Mouse (Mus musculus) ovary, postnatal 36 days (tissue): ENCODE results near the gene Cacnb4.

Source experiments
- DNase-seq: peaks from one replicate; pipeline ENCODE4 v3.0.0; 2022; ENCODE audit warnings: low spot score, mixed read lengths

Cacnb4 gene

DNA sequence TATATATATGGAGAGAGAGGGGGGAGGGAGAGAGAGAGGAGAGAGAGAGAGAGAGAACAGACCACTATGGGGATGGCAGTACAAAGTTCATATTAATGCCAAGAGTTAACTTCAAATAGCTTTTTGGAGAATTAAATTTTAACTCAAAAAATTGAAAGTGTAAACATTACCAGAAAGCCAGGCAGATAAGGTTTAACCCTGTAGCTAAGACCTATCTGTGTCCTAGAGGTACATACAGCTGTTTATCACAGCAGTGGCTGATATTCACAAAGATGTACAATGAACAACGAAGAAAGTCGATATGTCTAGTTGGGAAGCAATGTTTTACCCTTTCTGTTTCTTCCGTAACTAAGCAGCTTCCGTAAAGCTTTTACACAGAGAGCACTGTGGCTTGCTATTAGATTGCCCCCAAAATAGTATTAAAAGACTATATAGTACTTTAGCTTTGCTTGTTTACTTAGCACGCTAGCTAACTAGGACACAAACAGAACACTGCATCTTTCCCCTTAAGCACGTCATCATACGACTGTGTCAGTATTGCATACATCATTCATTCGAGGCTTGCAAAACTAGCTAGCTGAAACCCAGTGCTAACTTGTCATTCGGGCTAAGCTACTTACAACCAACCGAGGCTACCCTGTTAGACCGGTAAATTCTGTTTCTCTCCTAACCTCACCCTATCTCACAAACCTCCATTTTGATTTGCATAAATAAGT, 72.5 kb downstream of the Cacnb4 start:
- no peak for DNase-seq

DNA sequence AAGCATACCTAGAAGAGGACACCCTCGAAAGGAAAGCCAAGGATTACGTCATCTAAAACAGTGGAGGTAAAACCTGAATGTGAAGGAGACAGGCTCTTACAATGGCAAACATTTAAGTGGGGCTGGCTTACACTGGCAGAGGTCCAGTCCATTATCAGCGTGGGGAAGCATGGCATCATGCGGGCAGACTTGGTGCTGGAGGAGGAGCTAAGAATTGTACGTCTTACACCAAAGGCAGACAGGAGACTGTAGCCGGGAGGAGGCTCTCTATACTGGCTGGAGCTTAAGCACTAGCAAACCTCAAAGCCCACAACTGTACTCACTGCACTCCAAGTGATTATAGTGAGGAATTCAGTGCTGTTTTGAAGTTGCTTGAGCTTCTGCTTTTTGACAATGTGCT, 73.2 kb downstream of the Cacnb4 start:
- DNase-seq, result peak; percentile 20

DNA sequence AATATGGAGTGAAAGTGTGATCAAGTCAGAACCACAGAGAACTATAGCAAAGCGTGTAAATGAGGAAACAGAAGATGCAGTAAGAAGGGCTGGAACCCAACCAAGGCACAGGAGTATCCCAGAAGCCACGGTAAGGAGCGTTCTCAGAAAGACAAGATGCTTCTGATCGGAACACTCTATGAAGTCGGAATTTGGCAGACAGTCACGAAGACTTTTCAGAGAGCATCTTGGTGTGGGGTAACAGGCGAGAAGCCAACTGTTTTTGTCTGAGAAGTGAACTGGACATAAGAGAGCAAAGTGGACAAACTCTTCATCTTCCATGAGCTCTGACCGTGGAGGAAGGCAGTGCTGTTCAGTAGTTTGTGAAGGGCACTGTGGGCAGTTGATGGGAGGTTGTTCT, 73.7 kb downstream of the Cacnb4 start:
- DNase-seq, result no peak

DNA sequence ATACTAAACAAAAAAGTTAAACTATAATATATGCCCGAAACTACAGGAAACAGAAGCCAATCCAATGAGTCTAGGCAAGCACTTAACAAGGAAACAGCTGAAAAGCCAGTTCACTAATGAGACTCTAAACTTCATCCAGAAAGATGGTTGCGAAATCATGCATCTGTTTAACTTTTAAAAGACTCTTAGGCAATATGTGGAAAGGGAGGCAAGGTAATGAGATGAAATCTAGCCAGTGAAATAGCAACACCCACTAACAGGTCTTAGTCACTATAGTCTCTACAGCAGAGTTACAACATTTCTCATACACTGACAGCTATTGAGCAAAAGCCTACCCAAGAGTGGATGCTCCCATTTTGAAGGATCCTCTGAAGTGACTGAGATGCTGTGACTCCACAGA, 74.4 kb downstream of the Cacnb4 start:
- DNase-seq, result no peak

DNA sequence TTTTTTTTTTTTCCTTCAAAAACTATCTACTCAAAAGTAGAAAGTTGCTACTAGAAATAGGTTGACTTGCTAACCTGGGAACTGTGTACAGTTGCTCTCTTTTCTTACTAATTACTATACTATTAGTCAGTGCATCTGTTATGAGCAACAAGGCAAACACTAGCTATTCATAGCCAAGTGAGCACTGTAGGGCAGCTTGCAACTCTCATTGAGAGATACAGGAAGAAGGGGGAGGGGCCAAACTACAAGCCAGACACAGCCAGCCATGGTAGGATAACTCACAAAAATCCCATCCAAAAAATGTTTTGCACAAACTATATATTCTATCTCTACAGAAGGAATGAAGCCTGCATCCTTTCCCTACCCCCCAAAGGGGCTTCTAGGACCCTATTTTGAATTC, 79.1 kb downstream of the Cacnb4 start:
- DNase-seq, result no peak

DNA sequence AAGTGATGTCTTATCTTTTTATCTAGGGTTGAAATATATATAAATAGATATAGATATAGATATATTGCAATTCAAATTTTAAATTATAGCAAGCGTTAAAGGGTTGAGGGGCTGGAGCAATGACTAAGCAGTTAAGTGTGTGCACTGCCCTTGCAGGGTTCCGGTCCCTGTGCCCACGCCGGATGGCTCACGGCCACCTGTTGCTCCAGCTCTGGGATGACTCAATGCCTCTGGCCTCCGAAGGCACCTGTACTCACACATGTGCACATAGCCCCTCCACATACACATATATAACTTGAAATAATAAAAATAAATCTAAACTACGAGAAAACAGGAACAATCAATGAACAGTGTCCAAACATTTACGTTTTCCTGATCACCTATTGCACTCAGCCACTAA, 82.8 kb downstream of the Cacnb4 start:
- DNase-seq, result no peak

DNA sequence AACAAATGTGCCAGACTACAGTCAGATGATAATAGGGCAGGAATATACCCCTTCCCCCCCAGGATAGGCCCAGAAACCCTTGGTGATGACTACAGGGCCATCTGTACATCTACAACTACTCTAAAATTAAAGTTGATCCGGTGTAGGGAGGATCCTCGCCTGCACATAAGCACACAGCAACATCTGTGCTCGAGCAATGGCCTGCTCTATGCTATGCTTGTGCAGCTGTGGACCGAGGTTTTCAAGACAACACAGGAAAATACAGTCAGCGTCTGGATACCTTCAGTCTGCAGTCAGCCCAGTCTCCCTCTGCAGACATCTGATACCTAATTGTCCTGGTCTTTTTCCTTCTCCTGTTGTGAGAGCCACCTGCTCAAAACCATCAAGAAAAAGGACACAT, 83.4 kb downstream of the Cacnb4 start:
- no peak for DNase-seq

DNA sequence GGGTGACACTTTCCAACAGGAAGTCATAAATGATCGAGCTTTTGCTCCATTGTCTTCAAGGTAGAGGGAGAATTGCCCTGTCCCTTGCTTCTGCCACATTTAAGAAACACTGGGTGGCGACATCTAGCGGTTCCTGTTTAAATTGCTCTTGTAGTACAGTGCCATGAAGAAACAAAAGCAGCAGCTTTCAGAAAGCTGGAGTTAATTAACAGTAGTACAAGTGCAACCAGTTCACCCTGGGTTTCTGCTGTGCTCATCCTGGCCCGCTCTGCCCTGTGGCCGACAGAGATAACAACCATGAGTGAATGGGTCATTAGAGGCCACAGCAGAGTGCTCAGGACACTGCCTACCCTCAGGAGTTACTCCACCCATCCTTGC, 85.7 kb downstream of the Cacnb4 start:
- peak; percentile 41 for DNase-seq

DNA sequence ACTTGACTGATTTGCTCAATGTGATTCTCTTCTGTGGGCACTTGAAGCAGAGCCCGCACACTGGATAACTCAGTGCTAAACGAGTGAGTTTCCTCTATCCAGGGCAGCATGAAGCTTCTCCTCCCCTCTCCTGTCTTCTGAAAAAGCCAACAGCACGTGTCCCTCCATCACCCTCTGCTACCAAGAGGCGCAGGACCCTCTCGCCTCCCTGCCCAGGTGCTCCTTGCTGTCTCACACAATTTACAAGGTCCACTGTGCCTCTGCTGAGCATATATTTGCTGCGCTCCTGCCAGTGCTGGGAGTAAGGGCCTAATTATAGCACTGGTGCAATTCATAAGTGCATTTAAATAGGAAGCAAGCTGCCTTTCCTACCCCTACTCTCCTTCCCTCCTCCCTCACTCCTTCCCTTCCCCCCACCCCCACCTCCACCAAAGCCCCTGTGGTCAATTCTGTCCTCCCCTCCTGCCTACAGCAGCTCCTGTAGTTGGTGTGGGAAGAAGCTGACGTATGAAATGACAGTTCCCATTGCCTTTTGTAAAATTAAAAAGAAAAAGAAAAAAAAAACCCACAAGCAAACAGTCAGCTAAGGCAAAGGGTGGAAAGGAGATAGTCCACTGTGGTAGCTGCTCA, 86.2 kb downstream of the Cacnb4 start:
- DNase-seq, result no peak

DNA sequence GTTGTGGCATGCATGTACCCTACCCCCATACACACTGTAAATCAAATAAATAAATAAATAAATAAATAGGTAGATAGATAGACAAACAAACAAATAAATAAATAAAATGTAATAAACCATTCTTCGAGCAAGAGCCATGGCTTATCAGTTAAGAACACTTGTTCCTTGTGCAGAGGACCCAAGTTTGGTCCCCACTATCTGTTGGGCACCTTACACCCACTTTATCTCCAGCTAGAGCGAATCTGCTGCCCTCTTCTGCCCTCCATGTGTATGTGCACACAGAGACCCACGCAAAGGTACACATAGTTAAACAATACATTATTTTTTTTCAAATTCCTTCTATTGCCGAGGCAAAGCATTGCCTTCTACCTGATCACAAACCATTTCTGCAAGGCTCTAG, 87.1 kb downstream of the Cacnb4 start:
- DNase-seq, result no peak

DNA sequence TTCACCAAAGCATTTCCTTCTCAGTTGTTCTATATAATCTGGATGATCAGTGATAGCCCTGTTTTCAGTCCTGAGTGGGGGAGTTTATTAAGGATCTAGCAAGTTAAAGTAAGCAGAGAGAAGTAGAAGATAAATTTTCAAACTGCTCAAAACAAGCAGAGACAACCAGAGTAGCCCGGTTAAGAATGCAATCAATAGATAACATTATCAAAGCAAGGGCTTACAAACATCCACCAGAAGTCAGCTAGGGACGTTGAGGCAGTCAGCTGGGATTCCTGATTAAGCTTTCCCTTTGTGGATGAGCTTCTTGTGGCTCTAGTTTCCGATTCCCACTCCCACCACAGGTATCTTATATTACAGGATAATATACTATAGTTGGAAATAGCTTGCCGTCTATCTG, 91.2 kb downstream of the Cacnb4 start:
- DNase-seq, result no peak

DNA sequence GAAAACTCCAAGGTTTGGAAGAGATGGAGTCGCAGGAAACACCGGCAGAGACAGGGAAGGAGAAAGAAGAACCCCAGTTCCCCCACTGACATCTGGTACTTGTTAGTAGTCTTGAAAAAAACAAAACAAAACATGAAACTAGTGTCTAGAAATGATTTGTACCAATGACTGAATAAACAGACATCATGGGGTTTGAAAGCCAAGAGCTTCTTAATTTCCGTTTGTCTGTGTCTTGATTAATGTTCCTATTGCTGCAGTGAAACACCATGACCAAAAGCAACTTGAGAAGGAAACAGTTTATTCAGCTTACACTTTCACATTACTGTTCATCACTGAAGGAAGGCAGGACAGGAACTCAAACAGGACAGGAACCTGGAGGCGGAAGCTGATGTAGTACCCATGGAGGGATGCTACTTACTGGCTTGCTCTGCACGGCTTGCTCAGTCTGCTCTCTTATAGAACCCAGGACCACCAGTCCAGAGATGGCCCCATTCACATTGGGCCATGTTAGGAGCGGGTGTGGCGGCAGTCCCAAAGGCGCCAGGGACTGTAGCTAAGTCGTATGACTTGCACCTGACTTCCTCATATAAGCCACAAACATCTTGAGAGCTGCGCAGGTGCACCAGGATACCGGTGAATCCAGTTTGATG, 95.4 kb downstream of the Cacnb4 start:
- DNase-seq, result no peak

DNA sequence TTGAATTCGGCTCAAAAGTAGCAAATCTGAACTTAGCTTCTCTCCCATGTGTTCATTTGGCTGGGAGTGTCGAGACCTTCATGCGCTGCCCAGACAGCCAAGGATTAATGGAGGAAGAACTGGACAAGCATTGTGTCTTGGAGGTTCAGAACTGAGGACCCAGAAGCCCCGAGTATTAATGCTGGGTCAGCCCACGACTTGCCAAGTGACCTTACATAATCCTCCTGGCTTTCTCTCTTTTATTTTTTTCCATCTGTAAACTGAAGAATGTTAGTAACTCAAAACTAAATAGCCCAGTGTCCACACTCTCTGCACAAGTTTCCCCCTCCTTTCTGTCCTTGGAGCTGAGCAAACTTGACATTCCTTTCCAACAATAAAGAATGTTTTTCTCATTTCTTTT, 95.9 kb downstream of the Cacnb4 start:
- DNase-seq, result peak; percentile 34

DNA sequence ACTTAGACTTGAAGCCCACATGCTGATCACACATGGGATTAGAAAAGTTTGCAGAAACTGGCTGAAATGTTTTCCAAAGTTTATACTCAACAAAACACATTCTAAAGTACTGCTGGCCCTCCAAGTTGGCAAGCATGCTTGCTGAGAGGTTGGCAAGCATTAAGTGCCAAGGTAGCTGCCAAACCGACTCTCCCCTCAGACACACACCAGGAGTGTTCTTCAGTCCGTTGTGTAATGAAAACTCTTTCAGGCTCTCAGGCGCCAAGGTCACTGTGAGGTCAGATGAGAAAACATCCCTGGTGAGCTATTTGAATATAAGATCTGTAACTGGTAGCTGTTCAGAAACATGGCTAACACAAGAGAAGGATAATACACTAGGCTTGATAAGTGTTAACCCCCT, 97.8 kb downstream of the Cacnb4 start:
- peak; percentile 47 for DNase-seq

DNA sequence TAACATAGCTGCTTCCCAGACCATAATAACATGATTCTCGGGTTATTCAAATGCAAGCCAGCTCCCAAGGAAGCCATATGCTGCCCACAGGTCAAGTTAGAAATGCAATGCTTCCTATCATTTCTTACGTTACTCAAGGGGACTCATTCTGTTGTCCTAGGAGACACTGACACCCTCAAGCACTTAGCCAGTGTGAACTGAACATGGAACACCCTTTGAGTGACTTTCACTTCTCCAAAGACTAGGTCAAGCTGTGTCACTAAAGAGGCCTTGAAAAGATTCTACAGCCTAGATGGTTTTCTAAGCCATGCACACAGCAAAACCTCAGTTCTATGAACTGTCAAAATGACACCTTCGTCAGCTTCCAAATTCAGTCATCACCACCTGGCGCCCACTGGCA, 98.9 kb downstream of the Cacnb4 start:
- DNase-seq, result no peak

DNA sequence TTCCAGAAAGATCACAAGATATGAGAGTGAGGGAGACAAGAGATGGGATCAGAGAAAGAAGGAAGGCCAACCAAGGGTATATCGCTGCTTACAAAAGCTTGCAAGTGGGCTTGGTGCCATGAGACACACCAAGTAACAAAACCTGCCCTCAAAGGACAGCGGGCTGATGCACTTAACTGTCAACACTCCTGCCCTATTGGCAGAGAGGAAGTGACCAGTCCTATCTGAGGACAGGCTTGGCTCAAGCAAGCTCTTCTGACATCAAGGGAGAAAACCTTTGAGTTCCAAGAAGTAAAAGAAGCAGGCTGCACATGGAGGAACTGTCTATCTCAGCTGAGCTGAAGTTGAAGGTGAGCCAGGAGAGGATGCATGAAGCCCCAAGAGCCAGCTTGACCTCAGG, 100.1 kb downstream of the Cacnb4 start:
- no peak for DNase-seq

DNA sequence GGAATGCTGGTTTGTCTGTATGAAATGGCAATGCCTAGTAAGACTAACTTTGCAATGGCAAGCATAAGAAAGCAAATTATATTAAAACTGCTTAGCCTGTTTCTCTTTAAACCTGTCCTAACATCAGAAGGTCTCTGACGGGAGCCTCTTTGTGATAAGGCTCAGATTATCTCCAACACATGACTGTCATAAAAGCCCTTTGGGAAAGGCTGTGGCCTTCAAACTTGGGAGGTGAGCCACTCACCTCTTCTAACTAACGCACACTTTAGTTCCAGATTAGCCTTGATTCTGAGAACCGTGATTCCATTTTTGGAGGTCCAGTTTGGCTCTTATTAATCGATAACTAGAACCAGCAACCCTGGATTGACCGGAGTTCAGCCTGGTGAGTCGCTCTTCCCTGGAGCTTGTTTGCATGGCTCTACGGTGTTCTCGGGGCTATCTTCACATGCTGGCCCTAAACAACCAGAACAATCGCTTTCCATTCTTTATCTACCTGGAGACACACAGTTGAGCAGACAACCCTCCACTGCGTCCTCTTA, 100.9 kb downstream of the Cacnb4 start:
- DNase-seq, result no peak

DNA sequence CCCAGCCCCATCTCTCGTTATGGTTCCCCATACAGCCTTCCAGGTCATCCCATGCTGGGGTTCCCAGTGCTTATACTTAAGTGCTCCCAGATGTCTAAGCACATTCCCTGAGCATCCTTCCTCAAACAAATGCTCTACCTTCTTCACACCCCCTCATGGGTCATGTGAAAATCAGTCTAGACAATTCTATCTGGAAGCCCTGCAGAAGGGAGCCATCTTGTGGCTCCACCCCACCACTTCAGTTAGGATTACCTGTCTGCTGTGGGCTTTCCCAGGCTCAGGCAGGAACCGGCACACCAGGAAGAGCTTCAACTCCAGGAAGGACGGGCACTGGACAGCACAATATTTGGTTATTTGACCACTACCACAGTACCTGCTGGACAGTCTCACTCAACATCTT, 101.7 kb downstream of the Cacnb4 start:
- DNase-seq, result no peak

DNA sequence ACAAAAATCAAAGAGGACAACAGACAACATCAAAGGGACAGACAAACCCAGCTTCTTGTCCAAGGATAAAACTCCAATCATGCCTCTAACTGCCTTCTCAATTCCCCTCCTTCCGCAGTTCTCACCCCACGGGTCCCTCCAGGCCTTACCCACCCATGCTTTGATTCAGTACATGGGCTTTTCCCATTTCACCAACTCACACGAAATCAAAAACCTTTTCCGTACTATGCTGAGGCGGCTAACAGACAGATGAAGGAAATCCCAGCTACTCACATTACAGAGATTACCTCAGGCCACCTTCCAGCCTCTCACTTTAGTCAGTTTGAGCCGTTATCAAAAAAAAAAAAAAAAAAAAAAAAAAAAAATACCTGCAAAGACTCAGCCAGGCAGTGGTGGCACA, 104.4 kb downstream of the Cacnb4 start:
- no peak for DNase-seq

DNA sequence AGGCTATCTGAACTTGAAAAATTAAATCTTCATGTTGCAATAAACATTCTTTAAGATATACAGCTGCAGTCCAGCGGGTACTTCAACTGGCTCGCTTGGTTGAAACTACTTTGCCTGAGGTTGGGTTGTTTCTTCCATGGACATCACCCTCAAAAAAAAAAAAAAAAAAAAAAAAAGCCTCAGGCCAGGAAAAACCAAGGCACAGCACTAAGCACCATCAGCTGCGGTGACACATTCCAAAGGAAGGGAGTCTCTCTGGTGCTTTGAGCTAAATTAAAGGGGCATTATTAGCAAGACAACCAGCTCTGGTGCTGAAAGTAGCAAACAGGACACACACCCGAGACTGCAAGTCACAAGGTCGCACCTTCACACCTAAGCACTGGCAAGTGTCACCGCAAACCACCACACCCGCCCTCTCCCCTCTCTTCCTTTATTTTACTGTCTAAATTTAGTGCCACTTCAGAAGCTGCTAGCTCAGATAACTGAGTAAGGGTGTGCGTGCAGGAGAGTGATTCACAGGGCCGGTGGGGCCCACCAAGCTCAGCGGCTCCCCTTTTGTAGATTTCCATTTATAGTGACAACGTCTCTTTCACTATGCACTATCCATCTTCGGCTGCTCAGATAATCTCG, 105.2 kb downstream of the Cacnb4 start:
- DNase-seq, result no peak

DNA sequence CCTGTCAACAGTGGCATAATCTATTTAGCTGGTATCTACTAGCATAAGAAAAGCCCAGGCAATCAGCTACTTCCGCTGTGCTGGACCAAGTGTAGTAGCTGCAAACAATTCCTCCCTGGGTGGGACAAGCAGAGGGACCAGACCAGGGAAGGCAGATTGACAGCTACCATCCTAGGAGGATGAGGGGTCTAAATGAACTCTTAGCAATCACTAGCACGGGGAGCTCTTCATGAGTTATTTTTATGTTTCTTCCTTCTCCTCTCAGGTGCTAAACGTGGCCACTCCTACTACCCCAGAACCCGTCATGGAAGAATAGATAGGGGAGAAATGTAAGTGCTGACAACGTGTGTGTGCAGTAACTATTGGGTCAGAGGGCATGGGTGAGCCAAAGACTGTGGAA, 105.8 kb downstream of the Cacnb4 start:
- DNase-seq, result no peak

DNA sequence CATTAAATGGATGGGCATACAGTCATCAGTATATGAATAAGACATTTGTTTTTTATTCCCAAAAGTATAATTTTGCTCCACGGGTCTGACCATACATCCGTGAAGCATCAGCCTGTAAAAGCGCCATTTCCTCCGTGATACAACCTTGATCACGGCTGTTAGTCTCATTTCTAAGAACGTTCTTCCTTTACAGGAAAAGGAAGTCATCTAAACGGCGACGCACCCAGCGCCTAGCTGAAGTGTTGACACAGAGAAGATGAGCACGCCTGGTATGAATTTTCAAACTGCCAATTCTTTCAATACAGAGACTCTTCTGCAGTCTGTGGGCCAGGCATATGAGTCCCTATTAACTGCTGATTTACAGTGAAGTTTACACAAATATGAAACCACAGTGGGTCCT, 106.5 kb downstream of the Cacnb4 start:
- no peak for DNase-seq

DNA sequence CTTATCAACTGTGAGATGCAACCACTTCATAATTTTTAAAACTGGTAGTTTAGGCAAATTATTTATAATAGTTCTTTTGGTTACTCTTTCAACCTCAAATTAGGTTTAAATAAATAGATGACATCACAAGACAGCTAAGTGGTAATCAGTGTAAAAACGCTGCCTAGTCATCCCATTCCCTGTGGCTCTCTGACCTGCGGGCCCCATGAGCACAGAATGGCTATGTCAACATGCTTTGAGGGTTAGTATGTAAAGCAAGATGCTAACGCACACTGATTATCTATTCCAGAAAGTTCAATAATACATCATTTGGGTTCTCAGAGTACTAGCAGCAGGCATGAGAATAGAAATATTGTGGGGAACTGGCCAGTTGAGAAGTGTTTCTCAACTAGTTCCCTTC, 108.5 kb downstream of the Cacnb4 start:
- no peak for DNase-seq
